Mouse (Mus musculus): Measurements from ENCODE around the gene Gm4307. TPM values are rescaled to one million over a fixed set of nuclear protein-coding genes. Genes with fewer than 3 reads are reported as not detected.
"Not testable (repeated sequence)": the region's sequence is repeated elsewhere in the genome, so short reads cannot be mapped to it uniquely, and the experiment has no call there.

The Gm4307 gene
- not detected in 2 replicates for polyA plus RNA-seq (2015; fragmentation: Nextera tagmentation; extraction: Ambion mirVana)

GRCm38 (mm10) chr10:100361038-100361437, at the start of gene Gm4307:
Gene Gm4307 (plus strand): TSS chr10:100361338.
- not testable (repeated sequence) for H3K4me3 ChIP-seq (replicated peaks; ENCODE audit: low read length); ATAC-seq (ENCODE audit: insufficient read depth, low FRiP score); H3K9me3 ChIP-seq (replicated peaks; ENCODE audit: control insufficient read depth, low read length); H3K27me3 ChIP-seq (ENCODE audit: control insufficient read depth, insufficient read depth, low read length); H3K4me1 ChIP-seq (ENCODE audit: control insufficient read depth, insufficient read depth, low read length); H3K4me2 ChIP-seq (ENCODE audit: low read depth, low read length); H3K36me3 ChIP-seq (ENCODE audit: control insufficient read depth, insufficient read depth, low read length); H3K27ac ChIP-seq (ENCODE audit: low read length); H3K9ac ChIP-seq (ENCODE audit: low read length)
- WGBS: no CpG with 5 or more reads among the region's 3 CpGs

DNA sequence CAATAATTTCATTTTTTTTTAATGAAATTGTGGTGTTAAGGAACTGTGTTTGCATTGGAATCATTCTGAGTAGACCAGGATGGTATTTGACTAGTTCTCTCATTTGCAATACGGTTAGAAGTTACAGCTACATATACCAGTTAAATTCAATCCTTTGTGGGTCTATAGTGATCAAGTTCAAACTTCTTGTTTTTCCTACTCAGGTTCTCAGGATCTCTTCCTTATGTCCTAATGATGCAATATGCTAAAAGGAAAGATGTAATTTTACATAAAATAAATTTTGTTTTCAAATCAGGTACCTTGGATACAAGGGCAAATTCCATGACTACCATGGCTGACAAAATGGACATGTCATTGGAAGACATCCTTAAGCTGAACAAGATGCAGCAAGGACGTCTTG, 25.8 kb upstream of the Gm4307 start, which contains the start of gene Gm4301:
TSS of gene Gm4301 (plus strand) at position 301 of the 400 bp plus-strand sequence.
- not testable (repeated sequence) for H3K27me3 ChIP-seq (ENCODE audit: control insufficient read depth, insufficient read depth, low read length); H3K9ac ChIP-seq (ENCODE audit: low read length); H3K36me3 ChIP-seq (ENCODE audit: control insufficient read depth, insufficient read depth, low read length); H3K4me3 ChIP-seq (replicated peaks; ENCODE audit: low read length); ATAC-seq (ENCODE audit: insufficient read depth, low FRiP score); H3K9me3 ChIP-seq (replicated peaks; ENCODE audit: control insufficient read depth, low read length); H3K27ac ChIP-seq (ENCODE audit: low read length); H3K4me1 ChIP-seq (ENCODE audit: control insufficient read depth, insufficient read depth, low read length); H3K4me2 ChIP-seq (ENCODE audit: low read depth, low read length)
- WGBS: no CpG with 5 or more reads among the region's 2 CpGs

GRCm38 (mm10) chr10:100340536-100340935, 20.6 kb upstream of the Gm4307 start, which contains the start of gene Gm4302:
Gene Gm4302 (plus strand): TSS chr10:100340836.
- no CpG with 5 or more reads among the region's 3 CpGs for WGBS
- not testable (repeated sequence) for H3K4me2 ChIP-seq (ENCODE audit: low read depth, low read length); H3K4me1 ChIP-seq (ENCODE audit: control insufficient read depth, insufficient read depth, low read length); H3K9me3 ChIP-seq (replicated peaks; ENCODE audit: control insufficient read depth, low read length); H3K27me3 ChIP-seq (ENCODE audit: control insufficient read depth, insufficient read depth, low read length); H3K27ac ChIP-seq (ENCODE audit: low read length); ATAC-seq (ENCODE audit: insufficient read depth, low FRiP score); H3K4me3 ChIP-seq (replicated peaks; ENCODE audit: low read length); H3K36me3 ChIP-seq (ENCODE audit: control insufficient read depth, insufficient read depth, low read length); H3K9ac ChIP-seq (ENCODE audit: low read length)

DNA sequence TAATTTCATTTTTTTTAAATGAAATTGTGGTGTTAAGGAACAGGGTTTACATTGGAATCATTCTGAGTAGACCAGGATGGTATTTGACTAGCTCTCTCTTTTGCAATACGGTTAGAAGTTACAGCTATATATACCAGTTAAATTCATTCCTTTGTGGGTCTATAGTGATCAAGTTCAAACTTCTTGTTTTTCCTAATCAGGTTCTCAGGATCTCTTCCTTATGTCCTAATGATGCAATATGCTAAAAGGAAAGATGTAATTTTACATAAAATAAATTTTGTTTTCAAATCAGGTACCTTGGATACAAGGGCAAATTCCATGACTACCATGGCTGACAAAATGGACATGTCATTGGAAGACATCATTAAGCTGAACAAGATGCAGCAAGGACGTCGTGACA, 15.5 kb upstream of the Gm4307 start, which contains the start of gene Gm4303:
TSS of gene Gm4303 (plus strand) at position 301 of the 400 bp plus-strand sequence.
- H3K27ac ChIP-seq (ENCODE audit: low read length); H3K4me1 ChIP-seq (ENCODE audit: control insufficient read depth, insufficient read depth, low read length); H3K27me3 ChIP-seq (ENCODE audit: control insufficient read depth, insufficient read depth, low read length); H3K36me3 ChIP-seq (ENCODE audit: control insufficient read depth, insufficient read depth, low read length); H3K4me3 ChIP-seq (replicated peaks; ENCODE audit: low read length); ATAC-seq (ENCODE audit: insufficient read depth, low FRiP score); H3K9ac ChIP-seq (ENCODE audit: low read length); H3K4me2 ChIP-seq (ENCODE audit: low read depth, low read length); H3K9me3 ChIP-seq (replicated peaks; ENCODE audit: control insufficient read depth, low read length): not testable (repeated sequence)
- WGBS: no CpG with 5 or more reads among the region's 3 CpGs

DNA sequence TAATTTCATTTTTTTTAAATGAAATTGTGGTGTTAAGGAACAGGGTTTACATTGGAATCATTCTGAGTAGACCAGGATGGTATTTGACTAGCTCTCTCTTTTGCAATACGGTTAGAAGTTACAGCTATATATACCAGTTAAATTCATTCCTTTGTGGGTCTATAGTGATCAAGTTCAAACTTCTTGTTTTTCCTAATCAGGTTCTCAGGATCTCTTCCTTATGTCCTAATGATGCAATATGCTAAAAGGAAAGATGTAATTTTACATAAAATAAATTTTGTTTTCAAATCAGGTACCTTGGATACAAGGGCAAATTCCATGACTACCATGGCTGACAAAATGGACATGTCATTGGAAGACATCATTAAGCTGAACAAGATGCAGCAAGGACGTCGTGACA, 10.3 kb upstream of the Gm4307 start, which contains the start of gene Gm4305:
TSS of gene Gm4305 (plus strand) at position 301 of the 400 bp plus-strand sequence.
- H3K36me3 ChIP-seq (ENCODE audit: control insufficient read depth, insufficient read depth, low read length); H3K4me1 ChIP-seq (ENCODE audit: control insufficient read depth, insufficient read depth, low read length); H3K9me3 ChIP-seq (replicated peaks; ENCODE audit: control insufficient read depth, low read length); H3K4me2 ChIP-seq (ENCODE audit: low read depth, low read length); ATAC-seq (ENCODE audit: insufficient read depth, low FRiP score); H3K27me3 ChIP-seq (ENCODE audit: control insufficient read depth, insufficient read depth, low read length); H3K9ac ChIP-seq (ENCODE audit: low read length); H3K4me3 ChIP-seq (replicated peaks; ENCODE audit: low read length); H3K27ac ChIP-seq (ENCODE audit: low read length): not testable (repeated sequence)
- no CpG with 5 or more reads among the region's 3 CpGs for WGBS

DNA sequence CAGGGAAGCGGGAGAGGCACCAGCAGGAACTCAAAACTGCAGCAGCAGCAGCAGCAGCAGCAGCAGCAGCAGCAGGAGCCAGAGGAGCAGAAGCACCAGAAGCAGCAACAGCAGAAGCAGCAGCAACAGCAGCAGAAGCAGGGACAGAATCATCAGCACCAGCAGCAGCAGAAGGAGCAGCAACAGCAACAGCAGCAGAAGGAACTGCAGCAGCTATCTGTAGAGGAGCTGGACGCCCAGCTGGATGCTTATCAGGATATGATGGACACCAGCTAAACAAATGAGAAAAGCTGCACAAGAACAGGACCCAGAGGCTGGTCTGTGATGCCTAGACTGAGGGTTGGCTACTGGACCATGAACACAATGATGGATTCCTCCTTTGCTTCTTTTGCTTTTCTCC, 4.3 kb upstream of the Gm4307 start:
- 50% methylated on average over 2 of the region's 2 CpGs for WGBS

GRCm38 (mm10) chr10:100382460-100382859, 21.3 kb downstream of the Gm4307 start, which contains the start of gene Gm4312:
Gene Gm4312 (minus strand): TSS chr10:100382560.
- H3K36me3 ChIP-seq (ENCODE audit: control insufficient read depth, insufficient read depth, low read length); ATAC-seq (ENCODE audit: insufficient read depth, low FRiP score); H3K27ac ChIP-seq (ENCODE audit: low read length); H3K4me3 ChIP-seq (replicated peaks; ENCODE audit: low read length); H3K4me2 ChIP-seq (ENCODE audit: low read depth, low read length); H3K9ac ChIP-seq (ENCODE audit: low read length); H3K4me1 ChIP-seq (ENCODE audit: control insufficient read depth, insufficient read depth, low read length); H3K9me3 ChIP-seq (replicated peaks; ENCODE audit: control insufficient read depth, low read length); H3K27me3 ChIP-seq (ENCODE audit: control insufficient read depth, insufficient read depth, low read length): not testable (repeated sequence)
- WGBS: no CpG with 5 or more reads among the region's 2 CpGs

More for the DNA sequence above, 4.3 kb upstream of the Gm4307 start:
- H3K4me1 ChIP-seq (ENCODE audit: control insufficient read depth, insufficient read depth, low read length); H3K9ac ChIP-seq (ENCODE audit: low read length); H3K27me3 ChIP-seq (ENCODE audit: control insufficient read depth, insufficient read depth, low read length); ATAC-seq (ENCODE audit: insufficient read depth, low FRiP score); H3K4me2 ChIP-seq (ENCODE audit: low read depth, low read length); H3K27ac ChIP-seq (ENCODE audit: low read length); H3K9me3 ChIP-seq (replicated peaks; ENCODE audit: control insufficient read depth, low read length); H3K4me3 ChIP-seq (replicated peaks; ENCODE audit: low read length); H3K36me3 ChIP-seq (ENCODE audit: control insufficient read depth, insufficient read depth, low read length): not testable (repeated sequence)

GRCm38 (mm10) chr10:100402301-100402700, 41.2 kb downstream of the Gm4307 start:
- not testable (repeated sequence) for H3K9ac ChIP-seq (ENCODE audit: low read length); H3K4me1 ChIP-seq (ENCODE audit: control insufficient read depth, insufficient read depth, low read length); H3K4me3 ChIP-seq (replicated peaks; ENCODE audit: low read length); H3K9me3 ChIP-seq (replicated peaks; ENCODE audit: control insufficient read depth, low read length); H3K4me2 ChIP-seq (ENCODE audit: low read depth, low read length); H3K36me3 ChIP-seq (ENCODE audit: control insufficient read depth, insufficient read depth, low read length); H3K27me3 ChIP-seq (ENCODE audit: control insufficient read depth, insufficient read depth, low read length); ATAC-seq (ENCODE audit: insufficient read depth, low FRiP score); H3K27ac ChIP-seq (ENCODE audit: low read length)
- 82% methylated on average over 6 of the region's 6 CpGs for WGBS

Measured in stomach, embryonic 16.5 days (tissue).